Mouse (Mus musculus): ENCODE data around the gene Qrsl1.
"Not testable (repeated sequence)": the region's sequence is repeated elsewhere in the genome, so short reads cannot be mapped to it uniquely, and the experiment has no call there.

Gene Qrsl1

DNA sequence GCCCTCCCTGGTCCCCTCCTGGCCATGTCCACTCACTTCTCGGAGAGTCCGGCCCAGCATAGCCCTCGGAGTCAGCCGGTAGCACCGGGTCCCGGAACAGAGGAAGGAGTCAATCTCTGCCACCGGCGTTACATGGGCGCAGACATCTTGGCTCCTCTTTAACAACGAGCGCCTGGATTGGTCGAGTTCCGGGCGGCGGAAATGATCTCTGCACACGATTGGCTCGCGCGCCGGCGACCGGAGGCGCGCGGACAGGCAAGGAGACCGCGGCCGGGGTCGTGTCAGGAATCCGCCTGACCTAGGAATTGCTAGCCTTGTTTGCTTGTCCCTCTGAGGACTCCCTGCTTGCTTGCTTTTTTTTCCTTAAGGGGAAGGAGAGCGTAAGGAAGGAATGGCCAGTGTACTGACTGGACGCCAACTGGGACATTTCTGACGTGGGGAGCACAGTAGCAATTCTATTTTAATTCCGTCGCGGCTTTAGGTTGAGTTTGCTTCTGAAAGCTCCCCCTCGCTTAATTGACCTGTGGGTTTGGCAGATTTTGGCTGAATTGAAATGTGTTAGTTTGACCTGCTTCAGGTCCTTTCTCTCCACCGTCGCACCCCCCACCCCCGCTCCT, at the start of gene Qrsl1, which contains the start of gene Rtn4ip1:
Gene Qrsl1, minus strand, starts transcription at position 168 of the 617 bp plus-strand sequence.
Gene Rtn4ip1, plus strand, starts transcription at position 230 of the 617 bp plus-strand sequence.
- DNase-seq (ENCODE audit: low read depth, low spot score) = peak; percentile 94

DNA sequence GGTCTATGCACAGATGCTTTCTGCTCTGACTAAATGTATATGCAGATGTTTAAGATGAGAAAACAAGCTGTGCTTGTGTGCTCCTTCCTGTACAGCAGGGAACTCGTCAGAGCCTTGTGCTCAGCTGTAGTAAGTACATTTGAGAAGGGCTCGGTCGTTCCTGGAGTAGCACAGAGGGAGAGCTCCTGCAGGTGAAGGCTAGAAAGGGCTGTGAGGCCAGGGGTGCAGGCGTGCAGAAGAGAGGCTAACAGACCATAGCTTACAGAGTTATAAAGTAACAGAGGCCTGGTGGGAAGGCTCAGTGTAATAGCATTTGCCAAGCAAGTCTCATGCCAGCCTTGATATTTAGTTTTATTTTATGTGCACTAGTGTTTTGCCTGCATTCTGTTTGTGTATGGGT, 43.9 kb upstream of the Qrsl1 start:
- DNase-seq (ENCODE audit: low read depth, low spot score) = no peak

DNA sequence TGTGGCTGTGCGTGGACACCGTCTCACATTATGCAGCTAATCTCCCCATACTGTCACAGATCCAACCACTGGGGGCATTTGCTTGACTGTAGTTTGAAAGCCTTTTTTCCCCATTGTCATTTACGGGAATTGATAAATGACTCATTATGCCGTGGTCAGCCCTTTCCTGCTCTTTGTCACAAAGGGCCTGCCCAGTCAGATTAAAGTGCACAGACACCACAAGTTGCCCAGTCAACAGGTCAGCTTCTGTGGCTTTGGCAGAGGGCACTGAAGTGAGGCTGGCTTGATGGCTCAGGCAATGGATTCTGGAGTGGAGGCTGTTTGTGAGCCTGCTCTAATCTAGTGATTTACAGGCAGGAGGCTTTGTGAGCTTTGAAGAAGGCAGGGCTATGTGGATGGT, 42.2 kb upstream of the Qrsl1 start:
- no peak for DNase-seq (ENCODE audit: low read depth, low spot score)

DNA sequence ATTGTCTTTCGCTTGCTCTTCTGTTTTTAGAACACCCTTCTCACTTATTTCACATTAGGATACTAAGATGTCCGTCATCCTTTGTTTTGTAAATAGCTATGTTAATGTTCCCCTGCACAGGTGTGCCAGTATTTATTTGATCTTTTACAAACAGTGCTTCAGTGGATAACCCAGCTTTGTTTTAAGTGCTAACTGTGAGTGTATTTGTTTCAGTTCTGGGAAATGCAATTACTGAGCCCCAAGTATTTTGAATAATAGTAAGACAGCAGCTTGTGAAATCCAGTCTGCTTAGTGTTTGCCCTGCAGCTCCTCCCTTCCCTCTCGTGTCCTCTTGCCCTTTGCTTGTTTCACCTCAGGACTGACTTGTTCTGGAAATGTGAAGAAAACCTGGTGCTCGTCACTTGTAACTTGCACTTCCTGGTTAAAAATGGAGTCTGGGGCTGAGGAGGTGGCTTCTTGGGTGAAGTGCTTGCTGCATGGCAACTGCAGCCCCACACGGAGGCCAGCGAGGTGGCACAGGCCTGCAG, 37.7 kb upstream of the Qrsl1 start:
- no peak for DNase-seq (ENCODE audit: low read depth, low spot score)

DNA sequence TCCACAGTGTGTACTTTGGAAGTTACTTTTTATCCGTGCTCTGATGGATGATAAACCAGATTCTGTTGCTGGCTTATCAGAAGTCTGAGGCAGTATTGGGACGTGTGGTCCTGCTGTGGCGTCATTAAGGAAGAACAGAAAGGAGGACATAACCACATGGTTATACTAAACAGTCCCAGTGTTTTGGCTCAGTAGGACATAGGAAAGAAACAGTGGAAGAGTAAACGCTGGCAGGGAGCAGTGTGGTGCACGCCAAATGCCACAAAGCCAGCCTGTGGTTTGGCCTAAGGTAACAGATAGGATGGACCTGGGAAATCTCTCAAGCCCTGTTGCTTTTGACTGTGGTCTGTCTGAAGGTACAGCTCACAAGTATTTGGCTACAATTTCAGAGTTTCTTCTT, 27.1 kb upstream of the Qrsl1 start:
- no peak for DNase-seq (ENCODE audit: low read depth, low spot score)

DNA sequence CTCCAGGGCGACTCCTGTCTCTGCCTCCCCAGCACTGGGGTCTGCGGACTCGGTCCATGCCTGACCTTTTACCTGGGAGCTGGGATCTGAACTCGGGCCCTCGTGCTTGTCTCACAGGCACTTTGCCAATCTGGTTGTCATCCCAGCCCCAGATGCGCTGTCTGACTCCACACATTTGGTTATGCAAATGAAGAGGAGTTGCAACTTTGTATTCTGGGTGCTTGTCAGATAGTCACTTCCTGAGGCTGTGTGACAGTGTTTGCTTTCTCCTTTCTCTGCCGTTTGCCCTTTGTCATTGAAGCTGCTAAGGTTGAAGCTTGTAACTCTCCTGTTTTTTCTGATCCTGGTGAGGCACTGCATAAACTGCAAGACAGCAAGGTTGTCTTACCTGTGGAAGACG, 26.2 kb upstream of the Qrsl1 start:
- no peak for DNase-seq (ENCODE audit: low read depth, low spot score)

DNA sequence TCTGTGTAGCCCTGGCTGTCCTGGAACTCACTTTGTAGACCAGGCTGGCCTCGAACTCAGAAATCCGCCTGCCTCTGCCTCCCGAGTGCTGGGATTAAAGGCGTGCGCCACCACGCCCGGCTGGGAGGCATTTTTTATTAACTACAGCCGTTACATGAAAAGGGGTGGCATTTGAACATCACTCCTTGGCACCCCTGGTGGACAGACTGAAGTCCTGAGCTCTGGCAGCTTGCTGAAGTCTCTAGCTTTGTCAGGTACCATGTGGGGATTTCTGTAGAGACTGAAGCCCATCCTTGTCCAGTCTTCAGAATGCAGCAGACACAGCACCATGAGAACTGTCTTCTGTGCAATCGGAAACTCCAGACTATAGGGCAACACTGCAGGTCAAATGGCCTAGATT, 24.2 kb upstream of the Qrsl1 start:
- not testable (repeated sequence) for DNase-seq (ENCODE audit: low read depth, low spot score)

DNA sequence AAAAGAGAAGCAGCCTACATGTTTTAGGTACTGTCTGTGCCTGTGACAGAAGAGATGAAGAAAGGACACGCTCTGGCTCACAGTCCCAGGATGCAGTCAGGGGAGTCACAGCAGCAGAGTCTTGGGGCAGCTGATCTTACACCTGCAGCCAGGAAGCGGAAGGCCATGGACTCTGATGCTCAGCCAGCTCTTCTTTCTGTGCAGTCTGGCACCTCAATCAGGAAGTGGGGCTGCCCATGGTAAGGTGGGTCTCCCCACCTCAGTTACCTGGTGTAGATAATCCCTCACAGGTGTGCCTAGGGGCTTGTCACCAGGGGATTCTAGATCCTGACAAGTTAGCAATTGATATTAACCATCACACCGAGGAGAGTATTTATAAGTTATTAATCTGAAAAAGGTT, 21.6 kb upstream of the Qrsl1 start:
- DNase-seq (ENCODE audit: low read depth, low spot score) = no peak

DNA sequence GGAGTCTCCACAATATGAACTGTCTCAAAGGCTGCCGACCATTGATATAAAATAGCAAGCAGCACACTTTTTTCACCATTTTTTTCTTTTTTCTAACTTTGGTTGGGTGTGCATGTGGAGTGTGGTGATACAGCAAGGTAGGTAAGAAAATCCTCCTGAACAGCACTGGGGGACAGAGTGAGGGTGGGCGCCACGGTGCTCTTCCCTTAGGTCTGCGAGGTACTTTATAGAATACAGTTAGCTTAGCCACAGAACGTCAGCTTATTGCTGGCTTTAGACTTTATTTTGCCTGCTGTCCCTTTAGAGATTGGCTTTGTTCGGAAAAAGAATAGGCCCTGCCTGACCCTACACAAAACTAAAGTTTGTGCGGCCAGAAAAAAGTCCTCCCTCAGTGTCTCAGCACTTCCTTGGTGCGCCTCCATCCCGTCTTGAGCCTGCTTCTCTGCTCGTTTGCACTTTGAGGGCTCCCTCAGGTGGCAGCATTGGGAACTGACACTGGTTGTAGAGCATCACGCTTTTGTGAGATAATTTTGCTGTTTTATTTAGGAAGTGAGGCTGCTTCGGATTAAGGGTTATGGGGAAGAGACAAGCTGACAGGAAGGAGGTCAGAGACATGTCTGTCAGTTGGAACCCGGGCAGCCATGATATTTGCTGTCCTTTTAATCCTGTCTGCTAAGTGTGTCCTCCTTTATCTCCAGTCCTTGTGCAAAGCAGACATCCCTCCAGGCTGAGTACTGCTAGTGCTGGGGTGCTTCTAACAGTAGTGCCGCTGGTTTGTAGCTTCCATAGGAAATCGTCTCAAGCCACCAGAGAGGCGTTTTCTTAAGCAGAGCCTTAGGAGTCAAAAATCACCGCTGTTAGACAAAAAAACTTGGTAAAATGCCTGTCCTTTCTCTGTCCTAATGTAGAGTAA, 17.4 kb upstream of the Qrsl1 start:
- DNase-seq (ENCODE audit: low read depth, low spot score) = peak; percentile 61

DNA sequence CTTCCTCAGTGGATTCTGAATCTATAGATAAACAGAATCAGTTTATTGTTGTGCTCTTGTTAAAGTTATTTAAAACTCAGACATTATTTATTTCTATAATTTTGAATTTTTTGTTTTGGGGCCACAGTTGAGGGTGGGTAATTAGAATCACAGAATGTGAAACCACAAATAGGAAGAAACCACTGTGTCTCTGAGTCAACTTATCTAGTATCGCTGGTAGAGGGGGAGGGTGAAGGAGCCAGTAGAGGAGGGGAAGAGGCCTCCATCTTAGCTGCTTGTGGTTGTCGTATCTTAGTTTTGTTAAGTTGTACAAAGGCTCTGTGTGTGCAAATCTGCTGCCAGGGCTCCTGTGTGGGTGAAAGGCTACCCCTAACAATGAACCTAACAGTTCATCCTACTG, 15.2 kb upstream of the Qrsl1 start:
- DNase-seq (ENCODE audit: low read depth, low spot score) = no peak

DNA sequence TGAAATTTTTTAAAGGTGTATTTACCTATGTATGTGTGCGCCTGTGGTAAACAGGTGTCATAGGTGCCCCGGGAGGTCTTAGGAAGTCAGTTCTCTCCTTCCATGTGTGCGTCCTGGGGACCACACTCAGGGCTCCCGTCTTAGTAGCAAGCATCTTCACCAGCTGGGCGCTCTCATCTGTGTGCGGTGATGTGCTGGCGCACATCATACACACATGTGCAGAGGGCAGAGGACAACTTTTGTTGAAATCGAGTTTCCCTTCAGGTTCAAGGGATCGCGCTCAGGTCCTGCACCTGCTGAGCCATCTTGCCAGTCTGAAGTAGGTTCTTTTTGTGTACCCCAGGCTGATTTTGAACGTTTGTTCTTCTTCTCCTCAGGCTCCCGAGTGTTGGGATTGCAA, 14.6 kb upstream of the Qrsl1 start:
- DNase-seq (ENCODE audit: low read depth, low spot score) = no peak

DNA sequence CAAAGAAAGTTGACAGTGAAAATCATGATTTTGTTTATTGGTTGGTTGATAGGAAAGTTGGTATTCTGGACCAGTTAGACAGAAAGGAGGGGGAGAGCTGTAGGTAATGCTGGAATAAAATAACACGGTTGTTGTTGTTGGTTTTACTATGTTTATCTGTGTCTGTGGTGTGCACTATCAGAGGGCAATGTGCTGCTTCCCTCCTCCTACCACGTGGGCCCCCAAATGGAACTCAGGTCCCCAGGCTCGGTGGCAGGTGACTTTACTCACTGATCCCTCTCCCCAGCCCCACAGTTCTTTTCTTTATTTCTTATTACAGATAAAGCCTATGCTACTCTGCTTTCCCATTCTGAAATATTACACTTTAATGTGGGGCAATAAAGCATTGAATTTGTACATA, 10.7 kb upstream of the Qrsl1 start:
- DNase-seq (ENCODE audit: low read depth, low spot score) = no peak

DNA sequence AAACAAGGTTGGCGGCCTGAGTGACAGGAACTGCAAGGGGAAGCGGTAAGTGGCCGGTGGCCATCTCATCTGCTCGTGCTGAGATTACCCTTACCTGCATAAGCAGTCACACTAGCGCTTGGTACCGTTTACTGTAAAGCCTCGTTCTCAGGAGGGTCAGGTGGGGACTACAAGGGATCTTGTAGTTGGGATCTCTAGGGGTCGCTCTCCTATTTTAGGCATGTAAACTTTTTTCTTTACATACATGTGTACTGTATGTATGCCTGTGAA, 9.3 kb upstream of the Qrsl1 start:
- no peak for DNase-seq (ENCODE audit: low read depth, low spot score)

DNA sequence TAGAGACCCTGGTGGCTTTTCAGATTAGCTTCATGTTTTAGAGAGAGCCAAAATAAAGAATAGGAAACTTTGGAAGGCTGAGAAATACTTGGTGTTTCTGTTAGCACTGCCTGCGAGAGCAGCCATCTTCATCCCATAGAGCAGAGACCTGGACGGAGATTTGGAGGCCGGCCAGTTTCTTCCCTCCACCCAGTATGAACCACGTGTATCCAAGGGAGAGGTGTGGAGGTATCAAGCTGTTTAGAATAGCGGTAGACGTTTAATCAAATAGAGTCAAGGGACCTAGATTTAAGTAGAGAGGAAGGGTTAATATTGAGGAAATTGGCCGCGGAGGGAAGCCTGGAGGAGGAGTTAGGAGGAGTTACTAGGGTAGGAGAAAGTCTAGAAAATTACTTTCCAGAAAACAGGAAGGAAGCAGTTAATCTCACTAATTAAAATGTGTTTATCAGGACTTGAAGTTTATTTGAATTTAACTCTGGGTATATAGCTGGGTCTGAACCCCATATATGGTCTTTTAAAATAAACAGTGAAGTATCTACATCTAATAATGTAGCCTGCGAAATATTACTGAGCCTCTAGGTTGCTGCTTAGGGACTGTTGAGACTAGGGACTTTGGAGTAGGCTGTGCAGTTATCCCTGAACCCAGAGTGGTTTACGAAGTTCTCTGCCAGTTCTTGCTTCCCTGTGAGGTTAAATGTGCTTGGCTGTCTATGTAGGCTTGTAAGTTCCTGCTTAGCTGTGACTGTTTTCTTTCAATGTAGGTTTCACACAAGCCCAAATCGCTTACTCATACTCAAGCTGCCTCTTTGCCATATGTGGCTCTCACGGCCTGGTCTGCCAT, 8.7 kb upstream of the Qrsl1 start:
- DNase-seq (ENCODE audit: low read depth, low spot score) = no peak

DNA sequence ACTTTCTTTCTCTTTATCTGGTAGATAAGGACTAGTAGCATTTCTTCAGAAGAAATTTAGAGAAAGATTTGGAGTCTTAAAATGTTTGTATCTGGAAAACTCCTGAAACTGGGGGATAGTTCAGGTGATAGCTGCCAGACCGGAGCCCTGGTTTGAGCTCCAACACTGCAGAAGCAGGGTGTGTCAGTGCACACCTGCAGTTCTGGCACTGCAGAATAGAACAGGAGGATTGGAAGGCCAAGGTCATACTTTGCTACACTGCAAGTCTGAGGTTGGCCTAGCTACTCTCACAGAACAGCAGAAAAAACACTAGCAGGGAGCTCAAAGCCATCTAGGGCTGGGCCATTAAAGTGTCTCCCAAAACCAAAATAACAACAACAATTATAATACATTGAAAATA, 3.0 kb upstream of the Qrsl1 start:
- DNase-seq (ENCODE audit: low read depth, low spot score) = no peak

DNA sequence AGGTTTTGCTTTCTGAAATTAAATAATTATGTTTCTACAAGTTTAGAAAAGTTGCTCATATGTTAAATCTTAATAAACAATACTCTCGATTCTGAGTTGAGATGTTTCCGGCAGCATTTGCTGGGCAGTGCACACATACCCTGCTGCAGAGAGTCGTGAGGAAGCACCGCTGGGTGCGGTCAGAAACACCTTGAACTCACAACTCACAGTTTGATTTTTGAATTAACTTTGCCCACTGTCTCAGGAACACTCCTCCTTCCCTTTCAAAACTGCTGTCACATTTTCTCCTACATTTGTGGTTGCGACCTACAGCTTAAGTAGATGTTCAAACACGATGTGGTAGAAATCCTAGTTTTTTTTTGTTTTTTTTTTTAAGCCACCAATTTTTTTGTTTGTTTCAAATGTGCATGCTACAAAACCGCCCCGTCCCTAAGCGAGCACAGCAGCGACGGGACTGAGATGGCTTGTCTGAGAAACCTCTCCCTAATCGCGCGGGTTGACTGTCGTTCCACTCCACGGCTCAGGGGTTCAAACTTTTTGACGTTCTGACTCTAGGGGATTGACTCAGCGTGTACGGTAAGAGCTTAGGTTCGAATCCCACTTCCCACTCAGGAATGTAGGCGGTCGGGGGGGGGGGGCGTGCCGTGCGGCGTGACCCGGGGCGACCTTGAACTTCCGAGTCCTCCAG, 518 bp downstream of the Qrsl1 start:
- no peak for DNase-seq (ENCODE audit: low read depth, low spot score)

DNA sequence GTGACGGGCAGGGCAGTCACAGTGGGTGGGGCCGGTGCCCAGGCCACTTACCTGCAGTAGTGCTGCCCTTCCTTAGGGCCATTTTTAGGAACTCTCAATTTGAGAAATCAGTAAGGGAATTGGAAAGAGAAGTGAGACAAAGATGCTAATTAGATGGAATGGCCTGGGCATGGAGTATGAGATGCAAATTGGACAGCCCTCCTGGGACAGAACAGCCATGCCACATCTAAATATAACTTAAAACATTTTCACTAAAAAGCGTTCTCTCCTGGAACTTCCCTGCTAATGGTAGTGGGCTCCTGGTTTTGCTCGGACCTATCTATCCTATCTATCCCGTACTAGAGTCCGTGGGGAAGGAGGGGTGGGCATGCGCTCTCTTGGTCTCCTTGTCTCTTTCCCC, 3.3 kb downstream of the Qrsl1 start:
- DNase-seq (ENCODE audit: low read depth, low spot score) = no peak

DNA sequence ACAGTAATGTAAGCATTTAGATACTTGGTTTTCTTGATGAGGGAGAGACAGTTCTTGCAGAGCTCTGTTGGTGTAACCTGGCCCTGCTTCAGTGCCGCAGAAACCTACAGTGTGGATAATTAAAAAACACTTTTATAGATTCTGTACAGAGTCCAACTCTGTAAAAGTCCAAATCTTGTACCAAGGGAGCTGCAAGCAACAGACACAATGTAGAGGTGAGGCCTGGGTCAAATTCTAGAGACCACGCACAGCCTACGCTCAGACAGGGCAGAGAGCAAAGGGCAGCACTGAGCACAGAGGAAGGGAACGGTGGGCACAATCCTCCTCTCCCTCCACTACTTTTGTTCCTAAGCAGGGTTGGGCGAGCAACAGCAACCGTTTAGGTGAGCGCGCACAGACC, 5.5 kb downstream of the Qrsl1 start:
- DNase-seq (ENCODE audit: low read depth, low spot score) = no peak

DNA sequence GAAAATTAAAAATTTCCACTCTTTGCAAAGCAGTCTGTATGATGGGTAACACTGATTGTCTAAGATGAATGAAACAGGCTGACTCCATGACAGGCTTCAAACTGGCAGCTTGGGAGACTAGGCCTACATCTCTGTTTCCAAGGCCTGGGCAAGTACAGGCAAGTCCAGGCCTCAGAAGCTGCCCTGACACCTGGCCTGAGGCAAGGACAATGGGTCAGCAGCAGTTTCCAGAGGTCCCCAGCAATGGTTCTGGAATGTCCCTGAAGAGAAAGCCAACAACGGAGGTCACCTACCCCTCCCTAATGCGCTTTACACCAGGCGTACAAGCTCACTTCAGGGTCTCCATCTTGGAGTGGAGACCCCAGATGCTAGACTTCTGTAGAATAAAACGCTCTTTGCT, 8.6 kb downstream of the Qrsl1 start:
- DNase-seq (ENCODE audit: low read depth, low spot score) = no peak

DNA sequence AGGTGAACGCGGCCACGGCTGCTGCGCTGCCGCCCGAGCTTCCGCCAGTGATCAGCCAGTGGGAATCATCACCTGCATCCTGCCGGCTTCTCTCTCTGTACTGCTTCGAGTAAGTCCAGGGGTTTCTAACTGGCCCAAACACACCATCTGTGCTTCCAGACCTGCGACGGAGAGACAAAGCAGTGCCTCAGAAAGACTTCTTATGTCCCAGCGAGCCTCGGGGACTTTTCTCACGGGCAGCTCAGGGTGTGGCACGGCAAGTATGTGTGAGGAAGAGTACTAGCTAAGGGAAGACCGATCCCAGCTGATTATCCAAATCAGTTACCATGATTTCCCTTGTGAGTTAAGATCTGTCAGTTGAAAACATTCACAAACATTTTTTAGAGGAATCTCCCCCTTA, 12.6 kb downstream of the Qrsl1 start:
- no peak for DNase-seq (ENCODE audit: low read depth, low spot score)

DNA sequence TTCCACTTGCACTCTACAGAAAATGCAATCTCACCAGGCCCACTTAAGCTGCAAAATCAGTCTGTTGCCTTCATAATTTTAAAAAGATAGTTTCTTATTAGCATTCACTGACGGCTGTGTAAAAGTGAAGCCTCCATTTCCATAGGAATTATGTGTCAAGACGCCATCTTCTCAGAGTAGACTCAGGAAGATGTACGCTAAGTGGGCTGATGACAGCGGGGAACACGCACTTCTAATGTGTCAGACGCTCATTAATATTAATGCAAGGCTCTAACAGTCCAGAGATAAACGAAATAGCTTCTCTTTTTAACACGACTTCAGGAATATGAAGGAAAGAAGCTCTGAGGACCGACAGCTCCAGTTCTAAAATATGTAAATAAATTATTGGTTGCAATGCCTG, 13.9 kb downstream of the Qrsl1 start:
- DNase-seq (ENCODE audit: low read depth, low spot score) = no peak

DNA sequence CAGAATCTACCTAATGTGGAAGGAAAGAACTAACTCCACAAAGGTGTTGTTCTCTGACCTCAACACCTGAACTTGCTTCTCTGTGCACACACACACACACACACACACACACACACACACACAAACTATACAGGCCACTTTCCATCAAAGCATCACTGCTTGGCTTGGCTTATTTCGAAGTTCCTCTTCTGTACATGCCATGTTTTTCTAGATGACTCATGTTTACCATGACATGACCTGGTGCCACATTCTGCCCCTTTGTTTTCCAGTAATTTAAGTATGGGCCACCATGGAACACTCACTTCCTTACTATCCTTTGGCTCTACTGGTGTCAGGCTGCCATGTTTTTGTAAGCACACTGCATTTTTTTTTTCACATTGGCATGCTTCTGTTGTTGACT, 30.1 kb downstream of the Qrsl1 start:
- DNase-seq (ENCODE audit: low read depth, low spot score) = no peak

Measured in CD4-positive helper T cell, adult 2 months (primary cell).